Mouse (Mus musculus) forebrain, embryonic 15.5 days (tissue): ENCODE measurements around the gene Fbxo44. TPM values are rescaled to one million over a fixed set of nuclear protein-coding genes. Genes with fewer than 3 reads are reported as not detected.
"Not testable (repeated sequence)": the region's sequence is repeated elsewhere in the genome, so short reads cannot be mapped to it uniquely, and the experiment has no call there.

ENCODE experiments used
- ATAC-seq: fragments of 200-750 bp; cut with Nextera tagmentation; replicated peaks from 2 replicates; pipeline ENCODE4 v1.8.0; 2017; ENCODE audit warnings: mild to moderate bottlenecking, moderate TSS enrichment, moderate library complexity
- H3K27ac ChIP-seq: fragments of 300-500 bp; sonication (generic); replicated peaks from 2 replicates; pipeline ENCODE4 v1.5.1; 2015; ENCODE audit warnings: mild to moderate bottlenecking, inconsistent platforms
- H3K27me3 ChIP-seq: fragments of 300-500 bp; sonication (generic); 2 replicates; pipeline ENCODE4 v1.6.1; 2015; ENCODE audit warnings: inconsistent platforms
- H3K36me3 ChIP-seq: fragments of 300-500 bp; sonication (generic); 2 replicates; pipeline ENCODE4 v1.6.1; 2015; ENCODE audit warnings: mild to moderate bottlenecking, inconsistent platforms
- H3K4me1 ChIP-seq: fragments of 300-500 bp; sonication (generic); 2 replicates; pipeline ENCODE4 v1.6.1; 2015; ENCODE audit warnings: inconsistent platforms
- H3K4me2 ChIP-seq: fragments of 300-500 bp; sonication (generic); replicated peaks from 2 replicates; pipeline ENCODE4 v1.6.1; 2015; ENCODE audit warnings: mild to moderate bottlenecking, inconsistent platforms
- H3K4me3 ChIP-seq: fragments of 300-500 bp; sonication (generic); 2 replicates; pipeline ENCODE4 v1.5.1; 2015; ENCODE audit warnings: mild to moderate bottlenecking, inconsistent platforms
- H3K9ac ChIP-seq: fragments of 300-500 bp; sonication (generic); replicated peaks from 2 replicates; pipeline ENCODE4 v1.6.1; 2015; ENCODE audit warnings: mild to moderate bottlenecking, inconsistent platforms
- H3K9me3 ChIP-seq: fragments of 300-500 bp; sonication (generic); 2 replicates; pipeline ENCODE4 v1.6.1; 2016; ENCODE audit warnings: inconsistent platforms
- WGBS: fragments of 180-500 bp; shearing (Covaris S2); methylation state at CpG from one replicate; pipeline ENCODE4 v1.1.7; 2015; ENCODE audit warnings: mixed read lengths; 5-methylcytosine and 5-hydroxymethylcytosine counted together
- polyA plus RNA-seq: library from polyadenylated mRNA; unstranded; fragments of >200 nt; fragmentation: Nextera tagmentation; extraction: Ambion mirVana; gene quantifications from 2 replicates; pipeline ENCODE4 v1.2.1, GENCODE M21; 2015

Gene Fbxo44
- 60.7 and 64.6 TPM in 2 replicates for polyA plus RNA-seq

DNA sequence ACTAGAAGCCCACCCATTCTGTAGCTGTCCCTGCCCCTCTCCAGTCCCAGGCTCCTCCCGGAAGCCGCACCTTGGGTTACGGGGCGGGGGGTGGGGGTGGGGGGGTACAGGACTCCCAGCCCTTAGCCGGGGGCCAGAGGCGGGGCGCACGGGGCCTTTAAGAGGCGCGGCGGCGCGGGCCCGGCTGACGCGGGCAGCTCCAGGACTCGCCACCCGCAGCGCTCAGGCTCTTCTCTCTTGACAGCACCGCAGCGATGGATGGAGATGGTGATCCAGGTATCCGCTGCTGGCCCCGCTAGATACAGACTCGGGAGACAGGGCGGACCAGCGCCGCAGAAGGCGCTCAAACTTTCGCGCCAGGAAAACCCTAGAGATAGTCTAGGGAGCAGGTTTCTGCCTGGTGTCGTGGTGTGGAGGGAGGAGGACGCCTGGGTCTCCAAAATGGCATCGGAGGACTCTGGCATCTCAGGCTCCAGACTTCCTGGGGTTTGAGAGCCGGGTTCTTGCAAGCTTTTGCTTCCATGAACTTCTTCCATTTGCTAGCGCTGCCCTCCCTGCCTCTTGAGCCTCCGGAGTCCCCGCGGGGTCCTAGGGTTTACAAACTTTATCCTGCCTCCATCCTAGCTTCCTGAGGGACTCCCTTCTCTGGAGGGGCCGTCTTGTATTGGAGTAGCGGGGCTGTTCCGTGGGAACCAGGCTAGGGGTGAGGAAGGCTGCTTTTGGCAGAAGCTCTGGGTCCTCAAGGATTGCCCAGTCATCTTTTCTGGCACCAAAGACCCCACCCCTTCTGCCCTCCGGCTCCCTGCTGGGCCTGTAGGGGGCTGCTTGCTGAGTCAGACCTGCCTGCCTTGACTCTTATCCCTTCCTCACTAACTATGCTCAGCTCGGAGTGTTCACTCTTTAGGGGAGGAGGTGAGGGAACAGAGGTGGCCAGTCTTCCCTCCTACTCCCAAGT lies at the start of gene Fbxo44, which contains the start of gene Fbxo2:
Fbxo44 (minus strand) TSS at position 47 of the 955 bp plus-strand sequence.
Fbxo2 (plus strand) TSS at position 186 of the 955 bp plus-strand sequence.
- H3K27ac ChIP-seq: peak within 1 kb of the TSS; percentile 85
- H3K4me2 ChIP-seq: peak within 1 kb of the TSS; percentile 95
- peaks cover 13% of the 10 kb centered on the region for H3K36me3 ChIP-seq
- H3K4me3 ChIP-seq: peak within 1 kb of the TSS; percentile 88
- H3K4me1 ChIP-seq: peaks cover 51% of the 10 kb centered on the region
- WGBS: under 1% methylated on average over 43 of the region's 43 CpGs
- peaks cover 46% of the 10 kb centered on the region for H3K27me3 ChIP-seq
- ATAC-seq: peak; percentile 77
- no peaks in the 10 kb centered on the region for H3K9me3 ChIP-seq
- H3K9ac ChIP-seq: peak within 1 kb of the TSS; percentile 92

DNA sequence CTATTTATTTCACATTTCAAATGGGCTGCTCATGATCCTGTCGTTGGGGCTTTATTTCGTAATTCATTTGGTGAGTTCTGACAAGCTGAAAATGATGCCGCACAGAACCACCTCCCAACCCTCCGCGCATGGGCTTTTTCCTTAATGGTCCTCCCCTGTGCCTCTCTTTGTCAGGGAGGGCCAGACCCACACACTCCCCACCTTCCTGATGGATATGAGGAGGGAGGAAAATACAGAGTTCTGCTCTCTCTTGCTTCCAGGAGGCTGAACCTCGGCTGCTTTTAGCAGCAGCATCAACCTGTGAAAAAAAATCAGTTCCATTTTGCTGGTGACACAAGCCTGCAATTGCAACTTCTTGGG lies 44.6 kb upstream of the Fbxo44 start:
- H3K9ac ChIP-seq: no peak overlapping the region
- 56% methylated on average over 6 of the region's 6 CpGs for WGBS
- no peak overlapping the region for H3K27ac ChIP-seq
- no peak overlapping the region for H3K4me3 ChIP-seq
- no peaks in the 10 kb centered on the region for H3K36me3 ChIP-seq
- no peak overlapping the region for H3K4me2 ChIP-seq
- no peaks in the 10 kb centered on the region for H3K27me3 ChIP-seq
- H3K9me3 ChIP-seq: no peaks in the 10 kb centered on the region; the same call in 1 of the 2 replicates
- no peaks in the 10 kb centered on the region for H3K4me1 ChIP-seq
- ATAC-seq: no peak

DNA sequence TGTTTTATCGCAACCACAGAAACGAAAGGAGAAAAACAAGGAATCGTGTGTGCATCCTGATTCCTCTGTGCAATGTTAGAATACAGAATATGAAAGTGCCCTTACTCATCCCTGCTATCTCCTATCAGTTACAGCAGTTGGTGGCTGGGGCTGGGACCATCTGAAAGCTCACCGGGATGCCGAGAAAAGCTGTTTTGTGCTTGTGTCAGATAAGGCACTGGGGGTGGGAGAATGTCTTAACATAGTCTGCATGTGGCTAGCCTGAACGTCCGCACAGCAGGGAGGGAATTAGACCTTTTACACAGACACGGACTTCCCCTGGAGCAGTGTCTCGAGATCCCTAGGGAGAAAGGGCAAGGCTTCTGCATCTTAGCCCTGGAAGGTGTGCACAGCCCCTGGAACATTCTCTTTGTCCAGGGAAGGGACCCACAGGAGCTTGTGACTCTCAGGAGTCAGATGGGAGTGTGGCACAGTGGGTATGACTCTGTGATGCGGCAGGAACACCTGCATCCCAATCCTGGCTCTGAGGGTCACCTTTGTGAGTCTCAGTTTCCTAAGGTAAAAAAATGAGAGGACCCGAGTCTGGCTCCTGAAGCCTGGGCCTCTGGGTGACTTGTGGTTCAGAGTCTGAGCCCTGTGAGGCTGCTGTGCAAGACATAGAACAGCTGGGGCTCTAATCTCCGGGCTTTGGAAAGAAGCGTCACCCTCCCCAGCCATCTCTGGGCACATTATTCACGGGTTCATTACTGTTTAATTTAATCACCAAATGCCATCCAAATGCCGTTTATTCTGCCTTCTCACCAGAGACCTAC lies 44.0 kb upstream of the Fbxo44 start:
- H3K4me1 ChIP-seq: no peaks in the 10 kb centered on the region
- H3K36me3 ChIP-seq: no peaks in the 10 kb centered on the region
- 45% methylated on average over 15 of the region's 15 CpGs for WGBS
- ATAC-seq: no peak
- no peak overlapping the region for H3K9ac ChIP-seq
- H3K27me3 ChIP-seq: no peaks in the 10 kb centered on the region
- no peaks in the 10 kb centered on the region; the same call in 1 of the 2 replicates for H3K9me3 ChIP-seq
- H3K27ac ChIP-seq: no peak overlapping the region
- H3K4me2 ChIP-seq: no peak overlapping the region
- no peak overlapping the region for H3K4me3 ChIP-seq

DNA sequence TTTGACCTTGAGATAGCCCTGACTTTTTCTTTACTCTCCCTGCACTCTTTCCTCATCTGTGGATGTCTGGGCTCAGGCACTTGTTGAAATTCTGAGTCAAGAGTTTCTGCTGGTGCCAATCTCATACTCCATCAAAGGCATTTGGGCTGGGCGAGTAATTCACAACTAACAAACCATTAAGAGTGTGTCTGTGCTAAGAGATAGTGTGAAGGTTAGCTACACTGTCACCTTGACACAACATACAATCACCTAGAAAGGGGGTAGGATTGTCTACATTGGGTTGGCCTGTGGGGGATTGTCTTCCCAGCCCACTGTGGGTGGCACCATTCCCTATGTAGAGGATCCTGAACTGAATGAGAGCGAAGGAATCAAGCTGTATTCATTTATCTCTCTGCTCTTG lies 43.3 kb upstream of the Fbxo44 start:
- Histone ChIP-seq H3K4me1 (no peaks in the 10 kb centered on the region), H3K36me3 (no peaks in the 10 kb centered on the region), H3K4me3 (no peak overlapping the region), H3K9me3 (no peaks in the 10 kb centered on the region; the same call in 1 of the 2 replicates), H3K27me3 (no peaks in the 10 kb centered on the region), H3K9ac (no peak overlapping the region), H3K4me2 (no peak overlapping the region), H3K27ac (no peak overlapping the region)
- 89% methylated on average over 2 of the region's 2 CpGs for WGBS
- no peak for ATAC-seq

DNA sequence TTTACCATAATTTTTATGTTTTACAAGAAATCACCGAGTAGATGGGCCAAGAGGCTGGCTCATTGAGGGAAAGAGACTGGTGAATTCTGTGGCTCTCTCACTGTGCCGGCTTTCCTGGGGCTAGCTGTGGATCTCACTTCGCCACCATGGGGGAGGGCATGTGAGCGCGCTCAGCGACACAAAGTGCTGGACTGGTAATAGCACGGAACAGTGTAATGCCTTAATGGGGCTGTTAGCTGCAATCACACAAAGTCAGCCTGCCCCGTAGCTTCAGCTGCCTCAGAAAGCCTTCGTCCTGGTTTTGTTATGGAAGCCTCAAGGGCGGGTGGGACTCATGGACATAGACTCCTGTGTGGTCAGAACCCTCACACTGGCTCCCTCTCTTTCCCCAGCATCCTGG lies 38.4 kb upstream of the Fbxo44 start:
- Histone ChIP-seq H3K9ac (no peak overlapping the region), H3K36me3 (no peaks in the 10 kb centered on the region), H3K27ac (no peak overlapping the region), H3K27me3 (no peaks in the 10 kb centered on the region), H3K4me1 (0 out of 2 replicates have a peak, but pooled peaks cover 4% of the 10 kb centered on the region), H3K4me3 (no peak overlapping the region), H3K4me2 (no peak overlapping the region), H3K9me3 (no peaks in the 10 kb centered on the region; the same call in 1 of the 2 replicates)
- ATAC-seq: no peak
- 33% methylated on average over 10 of the region's 10 CpGs for WGBS

DNA sequence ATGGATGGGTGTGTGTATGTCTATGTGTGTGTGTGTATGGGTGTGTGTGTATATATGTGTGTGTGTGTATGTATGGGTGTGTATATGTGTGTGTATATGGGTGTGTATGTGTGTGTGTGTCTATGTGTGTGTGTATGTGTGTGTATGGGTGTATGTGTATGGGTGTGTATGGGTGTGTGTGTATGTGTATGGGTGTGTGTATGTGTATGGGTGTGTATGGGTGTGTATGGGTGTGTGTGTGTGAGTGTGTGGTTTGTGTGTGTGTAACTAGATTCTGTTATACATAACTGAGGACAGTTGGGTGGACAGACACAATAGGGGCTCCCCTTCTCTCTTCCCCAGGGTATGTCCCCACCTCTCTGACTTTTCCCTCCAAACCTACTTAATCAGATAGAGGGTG lies 34.1 kb upstream of the Fbxo44 start:
- Histone ChIP-seq H3K4me2 (no peak overlapping the region), H3K9me3 (no peaks in the 10 kb centered on the region), H3K27me3 (no peaks in the 10 kb centered on the region), H3K4me1 (0 out of 2 replicates have a peak, but pooled peaks cover 4% of the 10 kb centered on the region), H3K4me3 (no peak overlapping the region), H3K36me3 (no peaks in the 10 kb centered on the region), H3K27ac (no peak overlapping the region), H3K9ac (no peak overlapping the region)
- ATAC-seq: no peak

DNA sequence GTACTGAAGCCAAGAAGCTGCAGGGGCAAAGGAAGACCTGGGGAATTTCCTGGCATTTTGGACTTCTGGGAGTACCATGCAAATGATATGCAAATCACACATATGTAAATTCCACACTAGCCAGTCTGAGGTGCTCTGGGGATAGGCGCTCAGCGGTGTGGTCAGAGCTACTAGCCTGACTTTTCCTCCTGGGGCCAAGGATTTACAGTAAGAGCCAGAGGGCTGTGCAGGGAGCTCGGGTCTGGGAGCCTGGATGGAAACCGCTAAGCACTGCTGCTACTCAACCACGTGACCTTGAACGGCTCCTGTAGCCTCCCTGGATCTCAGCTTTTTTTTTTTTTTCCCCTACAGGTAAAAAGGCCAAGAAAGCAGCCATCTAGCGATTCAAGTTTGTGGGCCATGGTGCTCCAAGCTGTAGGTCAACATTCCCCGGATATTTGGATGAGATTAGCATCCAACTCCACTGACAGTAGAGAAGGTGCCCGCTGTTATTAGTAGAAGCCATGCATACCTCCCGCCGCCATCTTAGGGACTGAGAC lies 32.5 kb upstream of the Fbxo44 start:
- 41% methylated on average over 11 of the region's 11 CpGs for WGBS
- Histone ChIP-seq H3K4me1 (0 out of 2 replicates have a peak, but pooled peaks cover 4% of the 10 kb centered on the region), H3K9me3 (no peaks in the 10 kb centered on the region), H3K4me3 (no peak overlapping the region), H3K27me3 (no peaks in the 10 kb centered on the region), H3K36me3 (no peaks in the 10 kb centered on the region), H3K27ac (no peak overlapping the region), H3K4me2 (no peak overlapping the region), H3K9ac (no peak overlapping the region)
- no peak for ATAC-seq

DNA sequence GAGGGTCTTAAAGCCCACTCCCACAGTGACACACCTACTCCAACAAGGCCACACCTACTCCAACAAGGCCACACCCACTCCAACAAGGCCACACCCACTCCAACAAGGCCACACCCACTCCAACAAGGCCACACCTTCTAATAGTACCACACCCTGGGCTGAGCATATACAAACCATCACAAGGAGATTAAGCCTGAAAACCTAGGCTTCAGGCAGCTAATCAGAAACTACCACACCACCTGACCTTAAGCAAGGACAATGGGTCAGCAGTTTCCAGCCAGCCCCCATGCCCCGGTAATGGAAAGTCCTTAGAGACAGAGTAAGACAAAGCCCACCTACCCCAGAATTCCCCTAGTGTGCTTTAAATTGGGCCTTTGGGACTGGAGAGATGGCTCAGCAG lies 28.5 kb upstream of the Fbxo44 start:
- not testable (repeated sequence) for H3K27me3 ChIP-seq
- 73% methylated on average over 1 of the region's 1 CpGs for WGBS

DNA sequence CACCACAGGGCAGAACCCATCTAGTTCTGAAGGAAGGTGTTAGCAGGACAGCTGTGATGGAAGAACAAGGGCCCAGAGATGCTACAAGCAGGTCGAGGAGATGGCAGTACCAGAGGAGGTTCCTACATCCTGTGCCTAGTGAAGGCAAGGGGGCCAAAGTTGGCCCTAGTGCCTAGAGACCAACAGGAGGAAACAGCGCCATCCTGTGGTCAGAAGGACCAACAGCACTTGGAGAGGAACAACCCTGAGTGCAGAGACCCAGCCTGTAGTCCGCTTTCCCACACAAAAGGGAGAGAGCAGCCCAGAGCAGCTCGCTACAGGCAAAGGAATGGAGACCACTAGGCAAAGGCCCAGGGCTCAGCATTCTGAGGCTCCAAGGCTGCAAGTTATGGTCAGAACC lies 25.5 kb upstream of the Fbxo44 start:
- 57% methylated on average over 4 of the region's 4 CpGs for WGBS
- no peak overlapping the region for H3K4me2 ChIP-seq

More for the DNA sequence above, 28.5 kb upstream of the Fbxo44 start:
- H3K4me3 ChIP-seq, ATAC-seq, H3K9ac ChIP-seq, H3K4me1 ChIP-seq, H3K9me3 ChIP-seq, H3K36me3 ChIP-seq, H3K27ac ChIP-seq, H3K4me2 ChIP-seq: not testable (repeated sequence)

DNA sequence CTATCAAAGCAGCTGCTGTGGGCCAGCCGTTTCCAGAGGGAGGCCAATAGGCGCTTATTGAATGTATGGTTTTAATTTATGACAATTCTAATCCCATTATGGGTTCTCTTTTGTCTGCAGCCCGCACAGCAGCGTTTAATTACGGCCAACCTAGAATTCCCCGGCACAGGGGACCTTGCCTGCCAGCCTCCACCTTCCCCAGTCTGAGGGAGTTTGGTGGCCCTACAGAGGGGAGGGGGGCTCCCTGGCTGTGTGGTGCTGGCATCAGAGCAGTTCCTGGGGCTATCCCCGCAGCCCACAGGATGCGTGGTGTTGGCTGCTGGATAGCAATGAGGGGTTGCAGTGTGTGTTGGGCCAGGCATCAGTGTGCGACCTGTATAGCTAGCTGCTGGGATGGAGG lies 24.3 kb upstream of the Fbxo44 start:
- no peaks in the 10 kb centered on the region for H3K36me3 ChIP-seq
- H3K9ac ChIP-seq: no peak overlapping the region
- peaks cover 7% of the 10 kb centered on the region for H3K27me3 ChIP-seq
- ATAC-seq: no peak
- no peak overlapping the region for H3K4me2 ChIP-seq
- WGBS: 14% methylated on average over 9 of the region's 9 CpGs
- no peak overlapping the region for H3K4me3 ChIP-seq
- no peaks in the 10 kb centered on the region for H3K9me3 ChIP-seq
- H3K27ac ChIP-seq: no peak overlapping the region
- no peaks in the 10 kb centered on the region for H3K4me1 ChIP-seq

More for the DNA sequence above, 25.5 kb upstream of the Fbxo44 start:
- Histone ChIP-seq H3K27me3 (peaks cover 5% of the 10 kb centered on the region; the same call in 1 of the 2 replicates), H3K4me1 (no peaks in the 10 kb centered on the region), H3K36me3 (no peaks in the 10 kb centered on the region), H3K4me3 (no peak overlapping the region), H3K9me3 (no peaks in the 10 kb centered on the region), H3K9ac (no peak overlapping the region), H3K27ac (no peak overlapping the region)
- ATAC-seq: no peak

DNA sequence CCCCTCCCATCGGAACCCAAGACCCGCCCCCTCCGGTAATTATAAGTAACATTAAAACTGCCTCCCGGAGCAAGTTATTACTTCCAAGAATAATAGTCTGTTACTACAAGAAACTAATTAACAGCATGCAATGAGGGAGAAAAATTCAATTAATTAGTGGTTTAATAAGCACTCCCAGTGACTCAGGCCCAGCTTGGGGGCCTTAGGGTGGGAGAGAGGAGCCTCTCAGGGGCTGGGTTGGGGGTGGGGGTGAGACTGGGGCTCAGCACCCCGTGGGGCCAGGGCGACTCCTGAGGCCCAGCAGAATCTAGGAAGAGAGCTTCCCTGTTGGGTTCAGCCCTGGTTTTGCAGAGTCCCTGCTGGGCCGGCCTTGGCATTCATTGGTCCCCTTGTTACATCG lies 22.1 kb upstream of the Fbxo44 start:
- 18% methylated on average over 8 of the region's 8 CpGs for WGBS
- peak; percentile 43; the same call in 1 of the 2 replicates for ATAC-seq

DNA sequence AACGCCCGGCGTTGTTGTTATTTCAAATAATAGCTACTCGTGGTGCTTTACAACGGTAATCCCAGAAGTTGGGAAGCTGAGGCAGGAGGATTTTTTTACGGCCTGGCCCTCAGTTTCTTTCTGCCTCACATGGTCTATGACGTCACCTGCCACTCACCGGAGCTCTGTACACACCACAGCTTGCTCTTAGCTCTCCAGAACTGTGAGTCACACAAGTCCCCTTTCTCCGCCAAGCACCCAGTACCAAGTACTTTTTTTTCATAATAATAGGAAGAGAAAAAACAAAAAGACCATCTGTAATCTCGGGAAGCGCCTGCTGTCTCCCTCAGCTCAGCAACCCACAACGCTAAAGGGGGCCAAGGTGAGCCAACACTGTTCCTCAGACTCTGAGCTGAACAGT lies 21.2 kb upstream of the Fbxo44 start:
- H3K4me3 ChIP-seq: no peak overlapping the region
- no peaks in the 10 kb centered on the region for H3K9me3 ChIP-seq
- H3K36me3 ChIP-seq: no peaks in the 10 kb centered on the region
- no peak overlapping the region for H3K27ac ChIP-seq
- no peak for ATAC-seq
- peaks cover 18% of the 10 kb centered on the region for H3K27me3 ChIP-seq
- H3K4me1 ChIP-seq: no peaks in the 10 kb centered on the region
- no peak overlapping the region for H3K9ac ChIP-seq
- no peak overlapping the region for H3K4me2 ChIP-seq
- 81% methylated on average over 12 of the region's 12 CpGs for WGBS

More for the DNA sequence above, 22.1 kb upstream of the Fbxo44 start:
- Histone ChIP-seq H3K9ac (no peak overlapping the region), H3K36me3 (no peaks in the 10 kb centered on the region), H3K27me3 (peaks cover 14% of the 10 kb centered on the region), H3K27ac (no peak overlapping the region), H3K4me1 (no peaks in the 10 kb centered on the region), H3K4me3 (no peak overlapping the region), H3K9me3 (no peaks in the 10 kb centered on the region), H3K4me2 (no peak overlapping the region)
